Mouse (Mus musculus) left cerebral cortex, adult 9 months (tissue): ENCODE measurements around the gene Lrguk.

Experiments
- DNase-seq, 2 experiments: peaks; one replicate each; pipeline ENCODE4 v3.0.0; 2022; ENCODE audit warnings: low spot score in 2 of 2

The Lrguk gene

DNA sequence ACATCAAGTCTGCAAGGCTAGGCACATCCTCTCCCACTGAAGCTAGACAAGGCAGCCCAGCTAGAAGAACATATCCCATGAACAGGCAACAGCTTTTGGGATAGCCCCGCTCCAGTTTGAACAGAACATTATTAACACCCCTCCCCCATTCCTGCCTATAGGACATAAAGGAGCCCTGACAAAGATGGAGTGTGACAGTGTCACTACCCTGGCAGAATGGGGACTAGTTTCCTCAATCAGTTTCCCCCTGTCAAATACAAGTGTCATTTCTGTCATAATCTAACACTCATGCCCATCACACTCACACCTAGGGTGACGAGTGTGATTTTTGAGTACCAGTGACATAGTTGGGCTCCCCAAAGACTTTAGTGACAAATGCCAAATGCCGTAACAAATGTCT is 118.8 kb downstream of the Lrguk start:
- no peak for DNase-seq

DNA sequence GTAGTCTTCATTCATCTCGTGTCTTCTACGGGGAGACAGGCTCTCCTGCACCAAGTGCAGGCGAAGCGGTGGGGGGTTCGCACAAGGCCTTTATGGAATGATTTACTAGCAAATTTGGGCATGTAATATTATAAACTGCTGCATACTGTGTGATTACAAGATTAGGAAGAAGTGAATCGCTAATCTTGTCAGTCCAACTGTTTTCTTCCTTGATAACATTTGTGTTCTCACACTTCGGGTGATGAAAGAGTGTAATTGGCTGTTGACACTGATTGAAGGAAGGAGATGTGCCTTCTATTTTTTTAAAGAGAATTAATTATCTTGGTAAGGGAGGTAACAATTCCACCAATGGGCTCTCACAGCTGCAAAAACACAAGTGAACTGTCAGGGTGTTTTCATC is 119.4 kb downstream of the Lrguk start:
- DNase-seq = no peak

- no peak for DNase-seq
These were observed 119.8 kb downstream of the Lrguk start for GRCm38 (mm10) chr6:34149066-34149465.

GRCm38 (mm10) chr6:34149821-34150220 is 120.6 kb downstream of the Lrguk start:
- DNase-seq = no peak

DNA sequence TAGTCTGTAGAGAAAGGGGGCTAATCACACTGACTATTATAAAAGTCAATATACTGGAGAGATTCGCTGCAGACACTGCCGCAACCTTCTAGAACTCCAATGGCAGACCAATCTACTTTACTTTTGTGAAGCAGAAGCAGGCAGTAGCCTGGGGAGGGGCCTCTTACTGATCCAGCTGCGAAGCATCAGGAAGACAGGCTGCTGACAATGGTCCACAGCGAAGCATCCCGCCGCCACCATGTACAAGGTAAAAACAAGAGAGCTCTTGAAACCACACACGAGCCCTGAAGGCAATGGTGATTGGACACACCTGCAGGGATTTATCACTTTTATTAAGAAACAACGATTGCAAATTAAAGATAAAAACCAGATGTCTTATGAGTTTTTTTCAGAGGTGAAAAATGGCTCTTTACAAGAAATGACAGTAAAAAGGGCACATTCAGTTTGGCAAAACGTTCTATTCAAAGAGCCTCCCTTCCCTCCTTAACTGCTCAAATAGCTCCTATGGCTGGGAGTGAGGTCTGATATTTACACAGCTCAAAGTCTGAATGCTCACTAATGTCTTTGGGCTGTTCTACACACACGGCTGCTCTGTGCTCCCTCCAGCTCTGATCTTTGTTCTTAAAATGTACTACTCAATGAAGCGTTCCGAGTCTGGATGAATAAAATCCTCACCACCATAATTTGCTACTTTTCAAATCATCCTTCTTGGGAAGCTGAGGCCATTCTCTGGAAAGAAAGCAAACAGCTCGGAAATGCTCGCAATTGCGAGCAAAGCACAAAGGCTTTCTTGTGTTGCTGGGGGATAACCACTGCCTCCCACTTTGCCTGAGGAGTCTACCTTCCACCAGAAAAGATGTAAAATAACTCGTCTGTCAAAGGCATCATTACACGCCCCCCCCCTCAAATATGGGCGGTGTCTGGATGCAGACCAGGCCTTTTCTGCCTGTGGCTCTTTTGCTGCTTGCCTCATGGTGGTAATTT is 124.1 kb downstream of the Lrguk start:
- no peak for DNase-seq

DNA sequence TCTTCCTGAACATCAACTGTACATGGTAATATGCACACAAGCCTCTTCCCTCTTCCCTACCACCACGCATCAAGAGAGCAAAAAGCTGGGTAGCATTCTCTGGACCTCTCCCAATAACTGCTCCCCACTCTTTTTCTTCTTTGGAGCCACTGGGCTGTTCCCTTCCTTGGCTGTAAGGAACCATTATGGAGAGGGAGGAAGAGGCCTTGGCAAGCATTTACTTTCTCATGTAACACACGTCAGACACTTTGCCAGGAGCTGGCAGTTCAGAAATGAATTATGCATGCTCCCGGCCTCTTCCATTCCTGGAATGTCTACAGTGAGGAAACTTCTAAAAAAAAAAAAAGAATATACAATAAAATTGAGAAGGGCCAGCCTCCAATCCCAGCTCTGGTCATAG is 125.0 kb downstream of the Lrguk start:
- DNase-seq = peak; percentile 46 to 69

DNA sequence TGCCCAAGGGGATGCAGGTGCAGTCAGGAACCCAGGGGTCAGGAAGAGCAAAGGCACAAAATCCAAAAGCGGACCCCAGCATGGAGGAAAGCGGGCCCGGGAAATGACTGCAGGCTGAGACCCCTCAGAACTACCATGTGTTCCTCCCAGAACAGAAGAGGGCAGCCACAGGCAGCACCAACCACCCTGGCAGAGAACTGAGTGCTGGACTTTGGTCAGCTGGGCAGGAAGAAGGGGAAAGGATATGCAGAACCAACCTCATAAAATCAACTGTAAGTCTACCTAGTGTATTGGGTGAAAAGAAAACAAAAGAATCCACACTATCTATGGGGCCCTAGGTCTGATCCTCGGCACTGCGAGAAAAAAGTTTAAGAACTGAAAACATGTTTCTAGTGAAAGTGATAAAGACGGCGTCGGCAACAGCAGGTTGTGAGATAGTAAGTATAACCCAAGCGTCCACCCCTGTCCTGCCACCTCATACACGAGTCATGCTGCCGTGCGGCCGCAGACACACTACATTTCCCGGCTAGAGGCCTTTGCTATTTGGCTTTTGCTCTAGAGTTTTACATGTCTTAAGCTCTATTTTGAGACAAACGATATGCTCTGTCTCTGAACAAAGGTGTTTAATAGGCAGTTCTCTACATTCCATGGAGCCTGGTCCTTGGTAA is 126.0 kb downstream of the Lrguk start:
- DNase-seq = no peak

DNA sequence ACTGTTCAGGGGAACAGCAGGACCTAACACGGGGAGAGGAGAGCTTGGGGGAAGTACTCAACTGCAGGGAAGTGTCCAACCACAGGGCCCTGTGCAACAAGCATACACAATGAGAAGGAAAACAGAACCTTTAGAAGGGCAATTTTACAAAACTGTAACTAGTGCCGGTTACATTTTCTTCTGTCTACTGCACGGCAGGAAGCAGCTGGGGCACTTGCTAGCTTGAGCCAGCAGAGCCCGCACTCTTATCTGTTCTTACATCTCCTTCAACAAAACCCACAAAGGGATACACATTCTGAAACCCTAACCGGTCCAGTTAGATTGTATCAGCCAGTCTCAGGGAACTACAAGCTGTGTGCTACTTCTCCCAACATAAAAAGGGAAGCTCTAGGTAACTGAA is 126.8 kb downstream of the Lrguk start:
- DNase-seq = no peak

DNA sequence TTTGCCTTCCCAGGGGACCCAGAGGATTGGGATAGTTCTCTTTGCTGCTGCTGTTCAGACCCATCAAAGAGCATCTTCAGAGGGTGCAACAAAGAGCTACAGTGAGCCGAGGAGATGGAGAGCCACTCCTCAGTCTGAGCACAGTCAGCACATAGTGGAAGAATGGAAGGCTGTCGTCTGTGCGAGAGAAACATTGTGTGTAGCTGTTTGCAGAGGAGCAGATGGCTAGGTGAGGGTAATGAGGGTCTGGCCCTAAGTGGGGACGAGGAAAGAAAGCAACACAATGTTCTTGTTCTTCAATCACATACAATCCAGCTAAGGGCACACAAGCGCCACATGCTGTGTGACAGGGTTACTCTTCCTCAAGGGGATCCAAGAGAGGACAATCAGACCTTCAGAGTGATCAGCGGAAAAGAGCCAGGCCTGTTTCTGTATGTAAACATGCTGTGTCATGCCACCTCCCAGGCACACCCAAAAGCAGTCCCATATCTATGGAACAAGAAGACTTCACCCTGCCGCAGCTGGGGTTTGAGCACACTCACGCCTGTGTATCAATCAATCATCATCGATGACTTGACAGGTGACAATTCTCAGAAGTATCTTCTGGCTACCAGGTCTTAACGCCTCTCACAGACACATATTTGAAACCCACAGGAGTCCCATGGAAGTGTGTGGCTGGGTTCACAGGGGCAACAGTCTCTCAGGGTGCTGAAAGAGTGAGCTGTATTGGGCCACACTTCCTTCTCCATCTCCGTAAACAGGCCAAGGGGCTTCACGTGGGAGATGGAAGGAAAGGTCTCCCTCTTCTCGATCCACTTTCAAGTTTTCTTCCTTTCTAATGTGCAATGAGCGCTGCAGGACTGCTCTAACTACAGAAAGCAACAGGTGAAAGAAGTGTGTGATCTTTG is 127.8 kb downstream of the Lrguk start:
- no peak for DNase-seq

DNA sequence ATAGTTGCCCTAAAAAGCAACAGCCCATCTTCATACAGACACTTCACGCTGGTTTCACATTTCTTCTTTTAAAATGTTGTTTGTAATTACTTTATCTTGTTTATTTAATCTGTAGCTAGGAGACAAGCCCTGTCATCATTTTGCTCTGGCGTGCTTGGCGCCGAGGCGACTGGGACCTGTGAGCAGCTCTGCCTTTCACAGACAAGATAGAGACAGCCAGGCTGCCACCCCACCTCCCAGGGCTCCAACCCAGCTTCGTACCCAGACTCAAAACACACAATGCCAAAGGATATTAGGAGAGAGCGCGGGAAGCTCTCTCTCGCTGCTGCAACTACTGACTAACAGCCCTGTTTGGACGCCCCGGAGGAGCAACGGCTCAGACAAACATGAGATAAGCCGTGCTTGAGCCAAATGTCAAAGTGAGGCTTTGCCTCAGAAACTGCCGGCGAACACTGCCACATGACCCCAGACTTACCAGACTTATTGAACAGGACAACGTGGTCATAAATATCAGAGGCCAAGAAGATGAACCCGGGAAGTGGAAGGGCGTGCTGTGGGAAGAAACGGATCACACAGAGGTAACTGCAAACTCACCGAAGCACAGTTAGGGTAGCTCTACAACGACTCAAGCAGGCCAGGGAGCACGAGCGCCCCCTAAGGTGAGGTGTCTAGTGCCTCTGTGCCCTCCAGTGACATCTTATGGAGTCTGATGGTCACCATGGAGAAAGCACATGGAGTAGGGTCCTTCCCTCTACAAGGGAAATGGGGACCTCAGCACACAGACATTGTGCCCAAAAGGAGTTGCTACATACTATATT is 131.0 kb downstream of the Lrguk start:
- no peak for DNase-seq

GRCm38 (mm10) chr6:34160816-34161310 is 131.6 kb downstream of the Lrguk start:
- DNase-seq = no peak

DNA sequence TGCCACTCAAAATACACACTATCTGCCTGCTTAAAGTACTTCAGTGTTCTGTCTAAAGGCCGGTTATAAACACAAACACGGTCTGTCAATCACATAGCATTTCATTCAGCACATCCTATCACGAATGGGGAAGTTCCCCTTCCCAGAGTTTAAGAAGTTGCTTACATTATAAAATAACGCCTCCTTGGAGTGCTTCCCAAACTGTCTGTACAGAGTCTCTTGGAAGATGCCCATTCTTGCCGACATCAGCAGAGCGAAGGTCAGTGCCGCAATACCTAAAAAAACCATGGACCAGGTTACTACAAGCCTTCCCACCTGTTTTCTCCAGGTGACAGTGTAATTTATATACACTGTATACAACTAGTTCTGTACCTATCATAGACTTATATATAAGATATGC is 132.3 kb downstream of the Lrguk start:
- no peak for DNase-seq

GRCm38 (mm10) chr6:34162607-34163006 is 133.4 kb downstream of the Lrguk start:
- DNase-seq = no peak

DNA sequence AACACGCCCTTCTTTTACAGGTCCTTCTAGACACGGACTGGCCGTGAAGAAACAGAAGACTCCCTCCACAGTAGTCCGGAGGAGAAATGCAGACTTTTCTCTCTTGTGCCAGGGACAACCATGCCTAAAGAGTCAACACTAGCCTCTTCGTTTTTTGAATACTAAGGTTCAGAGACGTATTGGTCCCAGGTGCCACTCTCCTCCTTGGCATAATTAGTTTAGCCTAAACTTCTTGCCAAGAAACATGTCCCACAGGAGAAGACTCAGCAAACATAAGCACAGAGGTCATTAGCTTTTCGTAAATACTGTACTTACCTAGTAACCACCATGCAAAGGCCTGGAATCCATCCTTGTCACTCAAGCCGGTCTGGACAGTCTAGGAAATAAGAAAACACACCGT is 133.8 kb downstream of the Lrguk start:
- no peak for DNase-seq

DNA sequence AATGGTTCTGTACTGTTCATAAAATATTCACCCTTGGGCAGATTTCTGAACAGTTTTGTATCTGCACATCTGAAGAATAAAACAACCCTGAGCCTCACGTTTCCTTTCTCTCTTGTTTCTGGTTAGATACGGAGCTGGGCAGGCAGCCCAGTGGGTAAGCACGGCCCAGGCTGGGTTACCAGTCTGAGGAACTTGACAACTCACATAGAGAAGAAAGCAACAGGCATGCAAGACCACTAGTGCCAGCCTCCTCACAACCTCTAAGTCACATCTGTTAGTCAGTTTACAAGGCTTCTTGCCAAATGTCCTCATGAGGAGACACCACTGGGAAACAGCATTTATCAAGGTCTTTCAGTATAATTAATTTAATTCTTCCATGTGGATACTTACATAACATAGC is 139.6 kb downstream of the Lrguk start:
- DNase-seq = no peak

DNA sequence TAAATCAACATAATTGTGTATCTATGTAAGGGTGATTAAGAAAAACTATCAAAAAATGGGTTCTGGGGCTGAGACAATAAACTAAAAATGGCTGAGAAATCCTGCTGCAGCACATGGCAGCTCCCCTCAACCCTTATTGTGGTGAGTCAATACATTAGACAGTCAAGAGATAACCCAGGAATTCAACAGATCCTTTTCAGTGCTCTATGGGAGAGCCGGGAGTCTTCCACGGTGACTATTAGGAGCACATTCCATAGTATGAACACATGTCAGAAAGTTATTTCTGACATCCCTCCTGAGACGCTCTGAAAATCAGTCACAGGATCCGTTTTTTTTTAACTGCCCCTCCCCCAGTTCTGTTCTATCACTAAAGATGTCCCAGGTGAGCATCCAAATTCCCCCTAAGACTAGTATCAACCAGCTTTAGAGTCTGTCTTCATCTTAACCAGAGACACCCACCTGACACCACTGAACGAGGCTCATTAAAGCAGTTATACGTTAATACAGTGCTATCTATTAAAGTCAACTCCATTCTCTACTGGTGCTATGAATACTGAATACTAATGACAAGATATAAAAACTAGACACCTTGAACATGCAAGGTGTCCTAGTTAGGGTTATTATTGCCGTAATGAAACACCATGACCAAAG is 141.7 kb downstream of the Lrguk start:
- DNase-seq = no peak

DNA sequence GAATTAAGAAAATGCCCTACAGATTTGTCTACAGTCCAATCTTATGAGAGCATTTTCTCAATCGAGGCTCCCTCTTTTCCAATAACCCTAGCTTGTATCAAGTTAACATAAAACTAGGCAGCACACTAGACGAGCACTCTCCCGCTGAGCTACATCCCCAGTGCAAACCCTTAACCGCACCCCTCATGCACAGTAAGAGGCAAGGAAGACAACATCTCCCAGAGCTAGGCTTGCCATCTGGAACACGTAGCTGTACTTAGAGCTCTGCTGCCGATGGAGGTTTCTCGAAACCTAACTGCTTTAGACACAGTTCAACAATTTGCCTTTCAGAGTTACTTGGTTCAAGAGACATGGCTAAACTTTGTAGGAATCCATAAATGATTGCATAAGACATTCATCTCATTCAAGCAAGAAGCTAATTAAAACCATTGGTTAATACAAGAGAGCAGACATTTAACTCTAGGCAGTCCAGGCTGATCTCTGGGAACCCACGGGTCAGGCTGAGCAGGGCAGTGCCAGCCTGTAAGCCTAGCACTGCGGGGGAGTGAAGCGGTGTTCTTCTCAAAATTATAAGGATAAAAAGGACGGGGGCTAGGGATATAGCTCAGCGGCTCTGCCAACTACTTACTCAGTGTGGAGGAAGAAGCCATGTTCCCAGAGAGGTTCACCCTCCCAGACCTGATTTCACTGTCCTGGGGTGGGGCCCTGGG is 142.7 kb downstream of the Lrguk start:
- DNase-seq = no peak

DNA sequence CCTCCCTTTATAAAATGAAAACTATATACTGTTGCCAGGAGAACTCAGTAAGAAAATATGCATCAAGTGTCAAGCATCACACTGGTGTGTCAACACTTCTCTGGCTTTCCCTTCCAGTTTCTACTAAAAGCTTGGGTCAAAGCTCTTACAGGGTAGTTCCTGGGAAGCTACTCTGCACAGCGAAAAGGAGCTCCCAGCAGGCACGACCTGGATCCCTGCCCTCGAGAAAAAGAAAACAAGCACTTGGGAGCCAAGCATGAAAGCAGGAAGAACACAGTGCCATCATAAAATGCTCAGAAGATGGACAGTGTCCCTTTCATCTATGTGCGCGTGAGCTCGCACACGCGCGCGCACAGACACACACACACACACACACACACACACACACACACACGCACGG is 144.0 kb downstream of the Lrguk start:
- DNase-seq = no peak

DNA sequence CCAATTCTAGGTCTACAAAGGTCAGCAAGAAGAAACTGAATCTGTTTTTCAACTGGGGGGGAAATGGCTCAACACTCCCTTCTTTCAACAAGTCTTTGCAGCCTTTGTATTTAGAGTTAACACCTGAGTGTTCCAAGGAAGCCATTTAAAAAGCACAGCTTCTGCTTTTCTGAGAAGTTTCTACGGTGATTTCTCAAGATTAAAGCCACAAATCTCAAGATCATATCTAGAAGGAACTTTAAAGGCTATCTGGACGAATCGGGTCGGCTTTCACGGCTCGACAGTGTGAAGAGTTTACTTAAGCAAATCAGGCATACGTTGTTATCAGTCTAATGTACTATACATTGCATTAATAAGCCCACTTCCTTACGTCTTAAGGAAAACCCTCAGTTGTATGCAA is 145.5 kb downstream of the Lrguk start:
- no peak for DNase-seq
